Mouse (Mus musculus): Measurements from ENCODE around the gene Pkp3. TPM values are rescaled to one million over a fixed set of nuclear protein-coding genes. Genes with fewer than 3 reads are reported as not detected.

Pkp3 gene
- 0.38 and 0.48 TPM in 2 replicates for polyA plus RNA-seq (2012; rRNA removed)

GRCm38 (mm10) chr7:141077841-141078240 is at the start of gene Pkp3:
Pkp3 (plus strand) TSS chr7:141078218.

GRCm38 (mm10) chr7:141028831-141029230 is 49.2 kb upstream of the Pkp3 start, which contains the start of gene Gm17387:
Gm17387 (plus strand) TSS chr7:141029131.

GRCm38 (mm10) chr7:141060426-141061242 is 17.4 kb upstream of the Pkp3 start, which contains the start of gene B4galnt4:
B4galnt4 (plus strand) TSS chr7:141061104.

GRCm38 (mm10) chr7:141099911-141100691 is 22.1 kb downstream of the Pkp3 start, which contains the start of gene Sigirr:
Sigirr (minus strand) TSS chr7:141100572.

GRCm38 (mm10) chr7:141117636-141118035 is 39.6 kb downstream of the Pkp3 start, which contains the start of gene Ano9:
Ano9 (minus strand) TSS chr7:141117806.

GRCm38 (mm10) chr7:141122245-141122644 is 44.2 kb downstream of the Pkp3 start, which contains the start of gene Ptdss2:
Ptdss2 (plus strand) TSS chr7:141122382.

Other genes starting within 250 kb of the Pkp3 start
- gene Urah, start 243.2 kb upstream of the Pkp3 start, polyA plus RNA-seq (2012; rRNA removed) = 7.3 and 8.3 TPM in 2 replicates
- not detected in 2 replicates for gene Scgb1c1, start 232.7 kb upstream of the Pkp3 start, polyA plus RNA-seq (2012; rRNA removed)
- gene Odf3, start 230.4 kb upstream of the Pkp3 start, polyA plus RNA-seq (2012; rRNA removed) = not detected in 2 replicates
- not detected in 2 replicates for gene Gm45785, start 221.9 kb upstream of the Pkp3 start, polyA plus RNA-seq (2012; rRNA removed)
- gene Ric8a, start 221.3 kb upstream of the Pkp3 start, polyA plus RNA-seq (2012; rRNA removed) = 14.7 and 15.6 TPM in 2 replicates
- gene Bet1l, start 220.6 kb upstream of the Pkp3 start, polyA plus RNA-seq (2012; rRNA removed) = 10.5 and 11.7 TPM in 2 replicates
- 50.0 and 57.2 TPM in 2 replicates for gene Psmd13, start 196.2 kb upstream of the Pkp3 start, polyA plus RNA-seq (2012; rRNA removed)
- 12.5 and 15.1 TPM in 2 replicates for gene Sirt3, start 195.9 kb upstream of the Pkp3 start, polyA plus RNA-seq (2012; rRNA removed)
- gene Cox8b, start 177.8 kb upstream of the Pkp3 start, polyA plus RNA-seq (2012; rRNA removed) = 0.48 TPM in 1 of 2 replicates, not detected in the other
- gene Nlrp6, start 157.3 kb upstream of the Pkp3 start, polyA plus RNA-seq (2012; rRNA removed) = 5.6 and 7.4 TPM in 2 replicates
- 6.0 and 7.0 TPM in 2 replicates for gene Pgghg, start 136.8 kb upstream of the Pkp3 start, polyA plus RNA-seq (2012; rRNA removed)
- gene Ifitm5, start 127.9 kb upstream of the Pkp3 start, polyA plus RNA-seq (2012; rRNA removed) = 0.38 and 0.46 TPM in 2 replicates
- gene Gm45717, start 122.3 kb upstream of the Pkp3 start, polyA plus RNA-seq (2012; rRNA removed) = not detected in 2 replicates
- 219 and 222 TPM in 2 replicates for gene Ifitm2, start 122.2 kb upstream of the Pkp3 start, polyA plus RNA-seq (2012; rRNA removed)
- gene Ifitm1, start 111.0 kb upstream of the Pkp3 start, polyA plus RNA-seq (2012; rRNA removed) = 29.1 and 33.2 TPM in 2 replicates
- 28.7 and 41.6 TPM in 2 replicates for gene Ifitm3, start 67.4 kb upstream of the Pkp3 start, polyA plus RNA-seq (2012; rRNA removed)
- 8.3 and 10.9 TPM in 2 replicates for gene Ifitm6, start 60.3 kb upstream of the Pkp3 start, polyA plus RNA-seq (2012; rRNA removed)
- not detected in 2 replicates for gene Gm17387, start 49.1 kb upstream of the Pkp3 start, polyA plus RNA-seq (2012; rRNA removed)
- gene B4galnt4, start 17.1 kb upstream of the Pkp3 start, polyA plus RNA-seq (2012; rRNA removed) = 0.59 and 0.76 TPM in 2 replicates
- 9.1 and 10.7 TPM in 2 replicates for gene Sigirr, start 22.4 kb downstream of the Pkp3 start, polyA plus RNA-seq (2012; rRNA removed)
- 0.36 TPM in 2 replicates for gene Ano9, start 39.6 kb downstream of the Pkp3 start, polyA plus RNA-seq (2012; rRNA removed)
- 62.0 and 81.0 TPM in 2 replicates for gene Ptdss2, start 44.2 kb downstream of the Pkp3 start, polyA plus RNA-seq (2012; rRNA removed)
- 23.5 and 28.6 TPM in 2 replicates for gene Rnh1, start 94.6 kb downstream of the Pkp3 start, polyA plus RNA-seq (2012; rRNA removed)
- gene Hras, start 115.8 kb downstream of the Pkp3 start, polyA plus RNA-seq (2012; rRNA removed) = 67.7 and 68.0 TPM in 2 replicates
- 13.2 and 14.8 TPM in 2 replicates for gene Lrrc56, start 115.9 kb downstream of the Pkp3 start, polyA plus RNA-seq (2012; rRNA removed)
- 1.6 and 2.0 TPM in 2 replicates for gene Lmntd2, start 135.9 kb downstream of the Pkp3 start, polyA plus RNA-seq (2012; rRNA removed)
- 22.1 and 22.8 TPM in 2 replicates for gene Rassf7, start 137.6 kb downstream of the Pkp3 start, polyA plus RNA-seq (2012; rRNA removed)
- 10.8 and 16.2 TPM in 2 replicates for gene Phrf1, start 150.6 kb downstream of the Pkp3 start, polyA plus RNA-seq (2012; rRNA removed)
- gene Irf7, start 188.3 kb downstream of the Pkp3 start, polyA plus RNA-seq (2012; rRNA removed) = 8.3 and 11.9 TPM in 2 replicates
- 0.07 and 0.09 TPM in 2 replicates for gene Cdhr5, start 198.6 kb downstream of the Pkp3 start, polyA plus RNA-seq (2012; rRNA removed)
- 0.23 and 0.67 TPM in 2 replicates for gene Sct, start 200.9 kb downstream of the Pkp3 start, polyA plus RNA-seq (2012; rRNA removed)
- gene Drd4, start 213.8 kb downstream of the Pkp3 start, polyA plus RNA-seq (2012; rRNA removed) = 0.01 TPM in 1 of 2 replicates, not detected in the other
- gene Deaf1, start 249.5 kb downstream of the Pkp3 start, polyA plus RNA-seq (2012; rRNA removed) = 7.0 and 8.4 TPM in 2 replicates
- gene Tmem80, start 249.5 kb downstream of the Pkp3 start, polyA plus RNA-seq (2012; rRNA removed) = 11.7 and 13.9 TPM in 2 replicates

All from liver, embryonic 14 days (tissue).